Mouse (Mus musculus) neural tube, postnatal 0 days (tissue): ENCODE data around the gene Swi5. TPM values are rescaled to one million over a fixed set of nuclear protein-coding genes. Genes with fewer than 3 reads are reported as not detected.
A peak's percentile ranks its signal among the peaks of the same experiment; 100 is the strongest.

ENCODE experiments used
- microRNA-seq: library from miRNA; unstranded; fragments of <30 nt; microRNA quantifications from one replicate; pipeline ENCODE4, GENCODE M21; 2016
- polyA plus RNA-seq: library from polyadenylated mRNA; unstranded; fragments of >200 nt; fragmentation: Nextera tagmentation; extraction: Ambion mirVana; gene quantifications from 2 replicates; pipeline ENCODE4 v1.2.1, GENCODE M21; 2015

The Swi5 gene
- 488 and 494 TPM in 2 replicates for polyA plus RNA-seq

DNA sequence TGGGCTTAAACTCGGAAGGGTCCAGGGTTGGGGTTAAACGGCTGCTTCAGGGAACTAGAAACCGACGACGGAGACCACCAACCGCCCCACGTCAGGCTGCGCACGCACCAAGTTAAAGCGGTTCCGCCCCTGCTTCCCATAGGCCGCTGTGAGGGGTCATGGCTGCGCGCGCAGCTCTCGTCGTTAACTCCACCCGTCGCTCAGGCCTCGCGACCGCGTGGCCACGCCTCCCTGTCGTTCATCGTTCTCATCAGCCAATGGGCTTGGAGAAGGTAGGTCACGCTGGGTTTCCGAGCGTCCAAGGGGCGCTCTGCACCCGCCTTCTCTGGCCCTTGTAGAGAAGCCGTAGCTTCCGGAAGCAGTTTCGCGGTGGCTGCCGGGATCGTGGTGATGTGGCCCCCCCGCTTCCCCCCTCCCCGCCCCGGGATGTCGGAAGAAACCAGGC lies at the start of gene Swi5:
Gene Swi5, minus strand, starts transcription at position 153 of the 445 bp plus-strand sequence.

DNA sequence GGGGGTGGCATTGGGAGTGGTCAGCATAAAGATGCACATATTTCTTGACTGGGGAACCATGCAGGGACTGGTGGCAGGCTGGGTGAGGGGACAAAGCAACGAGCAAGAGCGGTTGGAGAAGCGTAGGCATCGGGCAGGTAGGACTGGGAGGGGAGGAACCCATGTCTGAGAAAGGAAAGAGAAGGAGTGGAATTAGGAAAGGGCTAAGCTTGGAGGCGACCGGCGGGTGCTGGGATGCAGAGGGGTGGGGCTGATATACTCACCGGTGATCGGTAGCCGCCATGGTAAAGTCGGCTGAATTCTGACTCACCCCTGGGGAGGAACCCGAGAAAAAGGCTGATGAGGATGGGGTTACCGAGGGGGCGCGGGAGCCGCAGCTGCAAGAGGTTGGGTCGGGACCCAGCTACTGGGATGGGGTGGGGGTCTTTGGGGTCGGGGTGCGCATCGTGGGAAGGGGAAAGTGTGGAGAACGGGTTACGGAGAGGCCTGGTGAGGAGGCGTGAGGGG lies 488 bp downstream of the Swi5 start, which contains the start of gene Golga2:
Gene Golga2, plus strand, starts transcription at position 51 of the 507 bp plus-strand sequence.

DNA sequence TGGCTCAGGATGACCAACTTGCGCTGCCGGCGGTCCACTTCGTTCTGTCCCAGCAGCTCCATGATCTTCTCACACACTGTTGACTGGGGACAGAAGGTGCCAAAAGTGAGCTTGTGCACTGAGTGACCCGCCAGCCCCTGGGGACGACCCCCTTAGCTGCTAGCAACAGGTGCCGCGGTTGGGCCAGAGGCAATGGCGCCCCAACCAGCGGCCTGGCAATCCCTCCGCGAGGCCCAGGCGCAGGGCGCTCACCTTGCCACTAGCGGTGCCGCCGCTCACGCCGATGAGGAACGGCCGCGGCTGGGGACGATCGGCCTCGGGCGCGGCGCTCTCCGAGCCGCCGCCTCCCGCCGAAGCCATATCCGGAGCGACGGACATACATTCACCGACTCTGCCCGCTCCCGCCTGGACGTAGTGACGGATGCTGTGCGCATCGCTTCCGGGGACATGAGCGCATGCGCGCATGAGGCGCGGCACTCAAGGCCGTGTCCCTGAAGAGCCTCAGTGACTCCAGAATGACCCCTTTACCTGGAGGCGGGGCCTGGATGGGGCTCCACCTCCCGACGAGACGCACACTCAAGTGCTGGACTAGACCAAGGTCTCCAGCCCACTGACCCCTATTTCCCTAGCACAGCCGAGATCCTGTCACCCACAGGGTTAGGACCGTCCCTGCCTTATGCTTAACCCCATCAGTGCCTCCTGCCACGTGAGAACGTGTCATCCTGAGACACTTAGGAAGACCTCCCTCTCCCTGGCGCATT lies 28.0 kb downstream of the Swi5 start, which contains the start of gene Uck1:
Gene Uck1, minus strand, starts transcription at position 503 of the 761 bp plus-strand sequence.

DNA sequence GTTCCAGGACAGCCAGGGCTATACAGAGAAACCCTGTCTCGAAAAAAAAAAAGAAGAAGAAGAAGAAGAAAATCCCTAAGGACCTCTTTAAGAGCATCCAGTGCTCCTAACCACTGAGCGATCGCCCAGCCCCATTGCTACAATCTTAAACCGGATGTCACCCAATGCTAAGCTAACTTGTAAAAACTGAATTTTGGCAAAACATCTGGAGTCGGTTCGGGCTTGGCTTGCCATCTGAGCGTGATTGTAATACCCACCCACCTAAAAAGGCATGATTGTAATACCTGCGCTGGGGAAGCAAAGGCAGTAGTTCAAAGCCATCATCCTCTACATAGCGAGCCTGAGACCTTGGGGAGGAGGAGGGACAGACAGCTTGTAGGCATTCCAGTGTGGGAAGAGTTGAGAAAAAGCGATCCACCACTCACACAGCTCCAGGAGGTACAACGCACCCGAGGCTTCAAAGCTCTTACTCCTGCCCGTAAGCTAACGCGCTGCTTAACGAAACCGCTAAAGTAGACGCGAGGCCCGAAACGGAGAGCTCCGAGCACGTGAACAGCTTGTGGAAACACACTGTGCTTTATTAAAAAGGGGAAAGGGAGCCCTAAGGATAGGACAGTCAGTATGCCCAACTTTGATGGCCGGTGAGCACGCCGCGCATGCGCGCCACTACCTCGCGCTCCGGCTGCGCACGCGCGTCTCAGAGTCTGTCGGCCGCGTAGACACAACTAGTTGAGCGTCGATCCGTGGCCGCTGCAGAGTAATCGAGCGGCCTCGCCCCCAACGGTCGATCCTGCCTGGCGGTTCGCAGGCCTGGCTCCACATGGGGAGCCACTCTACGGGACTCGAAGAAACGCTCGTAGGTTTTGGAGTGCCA lies 51.8 kb downstream of the Swi5 start, which contains the start of gene Pomt1:
Gene Pomt1, plus strand, starts transcription at position 705 of the 874 bp plus-strand sequence.

Small RNA genes lying within 50 kb of the gene (microRNA-seq; reads per million reads assigned to microRNA genes)
- gene Gm23363 (not detected), gene Mir199b (84.4 reads per million, percentile 41 among the genes with 10 or more reads in this experiment)

Other genes starting within 250 kb of the Swi5 start
- 0.71 and 0.75 TPM in 2 replicates for gene Fam78a, start 203.2 kb downstream of the Swi5 start, polyA plus RNA-seq
- gene Plpp7, start 192.5 kb downstream of the Swi5 start, polyA plus RNA-seq: 31.2 TPM in 2 replicates
- gene Prrc2b, start 137.0 kb downstream of the Swi5 start, polyA plus RNA-seq: 49.8 and 72.2 TPM in 2 replicates
- 20.3 and 22.4 TPM in 2 replicates for gene Pomt1, start 51.5 kb downstream of the Swi5 start, polyA plus RNA-seq
- gene Uck1, start 27.9 kb downstream of the Swi5 start, polyA plus RNA-seq: 89.7 and 106 TPM in 2 replicates
- gene Golga2, start 691 bp downstream of the Swi5 start, polyA plus RNA-seq: 22.7 and 26.8 TPM in 2 replicates
- 28.7 and 35.2 TPM in 2 replicates for gene Ciz1, start 64.3 kb upstream of the Swi5 start, polyA plus RNA-seq
- 148 and 151 TPM in 2 replicates for gene Dnm1, start 65.3 kb upstream of the Swi5 start, polyA plus RNA-seq
- gene 1110008P14Rik, start 93.9 kb upstream of the Swi5 start, polyA plus RNA-seq: 300 and 324 TPM in 2 replicates
- 1.2 and 2.4 TPM in 2 replicates for gene Lcn2, start 100.2 kb upstream of the Swi5 start, polyA plus RNA-seq
- 65.6 and 72.8 TPM in 2 replicates for gene Ptges2, start 107.8 kb upstream of the Swi5 start, polyA plus RNA-seq
- gene Naif1, start 162.4 kb upstream of the Swi5 start, polyA plus RNA-seq: 3.4 and 4.1 TPM in 2 replicates
- gene Slc25a25, start 163.4 kb upstream of the Swi5 start, polyA plus RNA-seq: 45.4 and 50.9 TPM in 2 replicates
- 8.4 and 9.0 TPM in 2 replicates for gene Fam102a, start 247.3 kb upstream of the Swi5 start, polyA plus RNA-seq